ENCODE assay signal across 16 mouse cellular contexts in genomic region chr3:99858922-99859321, GRCm38 (mm10). TPM values are rescaled to one million over a fixed set of nuclear protein-coding genes. Genes with fewer than 3 reads are reported as not detected.
DNase-seq lines count a peak whose midpoint lies in the region; ATAC-seq and TF ChIP-seq lines count a peak whose summit lies in the region.
"Had no signal": no experiment of that assay in that cellular context is flagged by ENCODE, and none has a peak within 500 bp of the region (broad histone marks: within the 10 kb centered on the region; RNA-seq: fewer than 3 reads in every experiment).

No protein-coding gene starts in this region.

- ATAC-seq in midbrain, postnatal 0 days (ENCODE audit: low FRiP score): no peak
- ATAC-seq in midbrain, embryonic 16.5 days: no peak
- ATAC-seq: midbrain, embryonic 13.5 days had no signal

- H3K9ac ChIP-seq in midbrain, postnatal 0 days (replicated peaks; ENCODE audit: low read length, poor library complexity, severe bottlenecking): no peak overlapping the region
- no peak overlapping the region for H3K9ac ChIP-seq in midbrain, embryonic 16.5 days (ENCODE audit: low read depth, low read length)
- H3K9ac ChIP-seq: hindbrain, embryonic 15.5 days; limb, embryonic 15.5 days; midbrain, embryonic 13.5 days had no signal

- H3K9me3 ChIP-seq in midbrain, postnatal 0 days (ENCODE audit: low read length): no peaks in the 10 kb centered on the region
- no peaks in the 10 kb centered on the region for H3K9me3 ChIP-seq in midbrain, embryonic 16.5 days (replicated peaks; ENCODE audit: control insufficient read depth, low read length, poor library complexity, severe bottlenecking)
- H3K9me3 ChIP-seq: hindbrain, embryonic 15.5 days; limb, embryonic 15.5 days; midbrain, embryonic 13.5 days had no signal

- H3K27ac ChIP-seq in kidney, adult 2 months (ENCODE audit: insufficient read depth, low read depth, low read length): no peak overlapping the region
- no peak overlapping the region for H3K27ac ChIP-seq in midbrain, postnatal 0 days (ENCODE audit: low read depth, low read length)
- no peak overlapping the region for H3K27ac ChIP-seq in midbrain, embryonic 16.5 days (ENCODE audit: low read length)
- H3K27ac ChIP-seq in small intestine, adult 2 months (ENCODE audit: insufficient read depth, low read depth, low read length): no peak overlapping the region
- H3K27ac ChIP-seq: hindbrain, embryonic 15.5 days; limb, embryonic 15.5 days; midbrain, embryonic 13.5 days had no signal

- TF ChIP-seq POLR2A in kidney, adult 2 months (IDR thresholded peaks at IDR 0.05; ENCODE audit: low read depth, low read length): no peak
- no peak for TF ChIP-seq POLR2A in small intestine, adult 2 months (IDR thresholded peaks at IDR 0.05; ENCODE audit: low read depth, low read length)

- H3K4me1 ChIP-seq in kidney, adult 2 months (ENCODE audit: control insufficient read depth, insufficient read depth, low read length): no peaks in the 10 kb centered on the region
- H3K4me1 ChIP-seq in midbrain, postnatal 0 days (ENCODE audit: insufficient read depth, low read length): no peaks in the 10 kb centered on the region
- no peaks in the 10 kb centered on the region for H3K4me1 ChIP-seq in midbrain, embryonic 16.5 days (ENCODE audit: control insufficient read depth, insufficient read depth, low read length)
- no peaks in the 10 kb centered on the region for H3K4me1 ChIP-seq in small intestine, adult 2 months (ENCODE audit: control insufficient read depth, insufficient read depth, insufficient read length, low read length)
- H3K4me1 ChIP-seq: hindbrain, embryonic 15.5 days; midbrain, embryonic 13.5 days had no signal

- H3K4me2 ChIP-seq in midbrain, postnatal 0 days (ENCODE audit: low read depth, low read length, poor library complexity, severe bottlenecking): no peak overlapping the region
- H3K4me2 ChIP-seq in midbrain, embryonic 16.5 days (ENCODE audit: low read length): no peak overlapping the region
- H3K4me2 ChIP-seq: hindbrain, embryonic 15.5 days; limb, embryonic 15.5 days; midbrain, embryonic 13.5 days had no signal

- WGBS in kidney, adult 2 months: 74% methylated on average over 3 of the region's 3 CpGs
- WGBS in midbrain, postnatal 0 days: 87% methylated on average over 3 of the region's 3 CpGs
- WGBS in midbrain, embryonic 16.5 days: 70% methylated on average over 3 of the region's 3 CpGs
- 84% methylated on average over 3 of the region's 3 CpGs for whole genome bisulfite sequencing in small intestine, adult 2 months

- H3K4me3 ChIP-seq in kidney, adult 2 months (ENCODE audit: insufficient read depth, low read depth, low read length): no peak overlapping the region
- H3K4me3 ChIP-seq in midbrain, postnatal 0 days (ENCODE audit: low read depth, low read length): no peak overlapping the region
- H3K4me3 ChIP-seq in midbrain, embryonic 16.5 days (ENCODE audit: low read depth, low read length): no peak overlapping the region
- H3K4me3 ChIP-seq in small intestine, adult 2 months (ENCODE audit: low read depth, low read length): no peak overlapping the region
- H3K4me3 ChIP-seq: hindbrain, embryonic 15.5 days; limb, embryonic 15.5 days; midbrain, embryonic 13.5 days had no signal

- peak; percentile 26; the same call in 1 of the 2 replicates for TF ChIP-seq CTCF in kidney, adult 2 months (conservative IDR thresholded peaks at IDR 0.05; ENCODE audit: insufficient read depth, insufficient read length, low read depth, low read length)
- TF ChIP-seq CTCF in midbrain, postnatal 0 days (IDR thresholded peaks at IDR 0.05): peak; percentile 13; the same call in 1 of the 2 replicates
- TF ChIP-seq CTCF in small intestine, adult 2 months (IDR thresholded peaks at IDR 0.05; ENCODE audit: extremely low read depth, insufficient read length, insufficient replicate concordance, low read depth, low read length): peak; percentile 17; the same call in 1 of the 2 replicates

- intact Hi-C loops in left cerebral cortex, postnatal 36 days (cut with DNase I): no loop called here

- no peaks in the 10 kb centered on the region for H3K27me3 ChIP-seq in kidney, adult 2 months (replicated peaks; ENCODE audit: control insufficient read depth, insufficient read depth, low read length)
- no peaks in the 10 kb centered on the region for H3K27me3 ChIP-seq in midbrain, postnatal 0 days (ENCODE audit: insufficient read depth, low read length)
- H3K27me3 ChIP-seq in midbrain, embryonic 16.5 days (ENCODE audit: control insufficient read depth, insufficient read depth, low read depth, low read length): no peaks in the 10 kb centered on the region
- H3K27me3 ChIP-seq in small intestine, adult 2 months (ENCODE audit: control insufficient read depth, insufficient read depth, low read length): no peaks in the 10 kb centered on the region
- H3K27me3 ChIP-seq: hindbrain, embryonic 15.5 days; limb, embryonic 15.5 days; midbrain, embryonic 13.5 days had no signal

- H3K36me3 ChIP-seq in kidney, adult 2 months (ENCODE audit: control insufficient read depth, insufficient read depth, low read length): no peaks in the 10 kb centered on the region
- H3K36me3 ChIP-seq in midbrain, postnatal 0 days (ENCODE audit: insufficient read depth, low read length): no peaks in the 10 kb centered on the region
- H3K36me3 ChIP-seq in midbrain, embryonic 16.5 days (ENCODE audit: control insufficient read depth, insufficient read depth, low read length): no peaks in the 10 kb centered on the region
- no peaks in the 10 kb centered on the region for H3K36me3 ChIP-seq in small intestine, adult 2 months (ENCODE audit: control insufficient read depth, insufficient read depth, low read length)
- H3K36me3 ChIP-seq: hindbrain, embryonic 15.5 days; limb, embryonic 15.5 days; midbrain, embryonic 13.5 days had no signal

- no peak for DNase-seq in kidney, adult 2 months
- DNase-seq in kidney, adult 11 months: no peak
- no peak for DNase-seq in midbrain, postnatal 0 days (ENCODE audit: low spot score)
- DNase-seq in NIH3T3 (ENCODE audit: low read depth): peak; percentile 11
- no peak for DNase-seq in thymus, postnatal 36 days
- DNase-seq in left cerebral cortex, postnatal 36 days (ENCODE audit: low spot score in 2 of 2): no peak
- DNase-seq: cerebellum, adult 11 months; kidney, postnatal 14 days; lung, postnatal 4 days; right cerebral cortex, postnatal 4 days; thymus, postnatal 25 days had no signal

RNA-seq across cellular contexts. Expression of gene Spag17, which starts 26.3 kb away (rescaled TPM):
- 0.05 TPM in 1 of 2 replicates, not detected in the other for polyA plus RNA-seq in kidney, adult 2 months (2012; rRNA removed)
- 0.22 and 0.71 TPM in 2 replicates for total RNA-seq in midbrain, postnatal 0 days (2014; rRNA removed)
- polyA plus RNA-seq in midbrain, postnatal 0 days (2015; fragmentation: Nextera tagmentation; extraction: Ambion mirVana): 0.65 and 0.80 TPM in 2 replicates
- 0.67 and 0.89 TPM in 2 replicates for polyA plus RNA-seq in midbrain, embryonic 16.5 days (2015; fragmentation: Nextera tagmentation; extraction: Ambion mirVana)
- polyA plus RNA-seq in small intestine, adult 2 months (2012; rRNA removed): not detected in 2 replicates
- under 1 TPM; 0.07 to 0.22 TPM for total RNA-seq in left cerebral cortex, postnatal 36 days (2021)
